In genomic region chr8:88566119-88566518, GRCm38 (mm10) we compare ENCODE assay signal across 10 mouse cellular contexts. TPM values are rescaled to one million over a fixed set of nuclear protein-coding genes. Genes with fewer than 3 reads are reported as not detected.
DNase-seq lines count a peak whose midpoint lies in the region; ATAC-seq and TF ChIP-seq lines count a peak whose summit lies in the region.
"Had no signal": no experiment of that assay in that cellular context is flagged by ENCODE, and none has a peak within 500 bp of the region (broad histone marks: within the 10 kb centered on the region; RNA-seq: fewer than 3 reads in every experiment).

No protein-coding gene starts in this region.

- DNase-seq in heart, adult 2 months: no peak
- DNase-seq in thymus, adult 2 months: peak; percentile 3
- no peak for DNase-seq in thymus, postnatal 10 days (ENCODE audit: low spot score in 2 of 2)
- peak; percentile 89 for DNase-seq in lung, postnatal 0 days (ENCODE audit: low spot score)
- peak; percentile 17 for DNase-seq in thymus, postnatal 25 days
- no peak for DNase-seq in forebrain, embryonic 14.5 days (ENCODE audit: low spot score)
- no peak for DNase-seq in MN1 (ENCODE audit: low spot score)

- no peak overlapping the region for H3K4me3 ChIP-seq in heart, embryonic 12.5 days
- H3K4me3 ChIP-seq in heart, adult 2 months: no peak overlapping the region
- H3K4me3 ChIP-seq in thymus, adult 2 months (ENCODE audit: control insufficient read depth, insufficient read depth, low read length): no peak overlapping the region
- no peak overlapping the region for H3K4me3 ChIP-seq in lung, postnatal 0 days (ENCODE audit: low read depth, low read length)
- no peak overlapping the region for H3K4me3 ChIP-seq in forebrain, embryonic 14.5 days (ENCODE audit: low read depth, low read length)
- H3K4me3 ChIP-seq: limb, embryonic 13.5 days had no signal

- intact Hi-C loops in heart, adult 2 months (cut with DNase I): no loop called here

- no peak for TF ChIP-seq EP300 in heart, adult 2 months (IDR thresholded peaks at IDR 0.05; ENCODE audit: insufficient read depth, low read depth, low read length)
- TF ChIP-seq EP300 in lung, postnatal 0 days (IDR thresholded peaks at IDR 0.05): 0 out of 2 replicates have a peak, but pooled peaks have one; percentile 10

- 0 out of 2 replicates have a peak overlapping the region, but pooled peaks have one; percentile 76 for H3K27ac ChIP-seq in heart, embryonic 12.5 days (ENCODE audit: poor library complexity, severe bottlenecking)
- no peak overlapping the region for H3K27ac ChIP-seq in heart, adult 2 months
- H3K27ac ChIP-seq in thymus, adult 2 months (ENCODE audit: control insufficient read depth, insufficient read depth, low read length): no peak overlapping the region
- H3K27ac ChIP-seq in lung, postnatal 0 days (ENCODE audit: low read length): peak overlapping the region; percentile 52; the same call in 1 of the 2 replicates
- H3K27ac ChIP-seq in forebrain, embryonic 14.5 days (ENCODE audit: low read depth, low read length): no peak overlapping the region
- H3K27ac ChIP-seq: limb, embryonic 13.5 days had no signal

- ATAC-seq in heart, embryonic 12.5 days (ENCODE audit: insufficient number of reproducible peaks, low FRiP score): no peak
- peak; percentile 88 for ATAC-seq in lung, postnatal 0 days
- ATAC-seq in forebrain, embryonic 14.5 days: no peak

- H3K4me2 ChIP-seq in heart, embryonic 12.5 days: no peak overlapping the region
- no peak overlapping the region for H3K4me2 ChIP-seq in lung, postnatal 0 days (replicated peaks; ENCODE audit: low read depth, low read length)
- no peak overlapping the region for H3K4me2 ChIP-seq in forebrain, embryonic 14.5 days (ENCODE audit: low read length)
- H3K4me2 ChIP-seq: limb, embryonic 13.5 days had no signal

- no peaks in the 10 kb centered on the region for H3K9me3 ChIP-seq in heart, embryonic 12.5 days (replicated peaks)
- no peaks in the 10 kb centered on the region for H3K9me3 ChIP-seq in lung, postnatal 0 days (ENCODE audit: low read length)
- H3K9me3 ChIP-seq in forebrain, embryonic 14.5 days (replicated peaks; ENCODE audit: control insufficient read depth, low read length): no peaks in the 10 kb centered on the region
- H3K9me3 ChIP-seq: limb, embryonic 13.5 days had no signal

- H3K79me2 ChIP-seq in heart, adult 2 months (replicated peaks; ENCODE audit: control insufficient read depth, insufficient read depth, low read length): no peaks in the 10 kb centered on the region

- no peak overlapping the region for H3K9ac ChIP-seq in heart, embryonic 12.5 days
- no peak overlapping the region for H3K9ac ChIP-seq in heart, adult 2 months (ENCODE audit: low read depth, low read length)
- no peak overlapping the region for H3K9ac ChIP-seq in lung, postnatal 0 days (replicated peaks; ENCODE audit: low read depth)
- no peak overlapping the region for H3K9ac ChIP-seq in forebrain, embryonic 14.5 days (ENCODE audit: low read length)
- H3K9ac ChIP-seq: limb, embryonic 13.5 days had no signal

- no peaks in the 10 kb centered on the region for H3K27me3 ChIP-seq in heart, embryonic 12.5 days (replicated peaks)
- H3K27me3 ChIP-seq in heart, adult 2 months (ENCODE audit: control insufficient read depth, insufficient read depth, low read length): no peaks in the 10 kb centered on the region; the same call in 1 of the 2 replicates
- H3K27me3 ChIP-seq in thymus, adult 2 months (ENCODE audit: control insufficient read depth, insufficient read depth, low read length): no peaks in the 10 kb centered on the region
- H3K27me3 ChIP-seq in lung, postnatal 0 days (replicated peaks; ENCODE audit: insufficient read depth, low read length): no peaks in the 10 kb centered on the region
- no peaks in the 10 kb centered on the region for H3K27me3 ChIP-seq in forebrain, embryonic 14.5 days (replicated peaks; ENCODE audit: control insufficient read depth, insufficient read depth, low read length)
- H3K27me3 ChIP-seq: limb, embryonic 13.5 days had no signal

- TF ChIP-seq POLR2A in heart, adult 2 months (IDR thresholded peaks at IDR 0.05; ENCODE audit: insufficient read depth, low read depth, low read length): no peak
- TF ChIP-seq POLR2A in thymus, adult 2 months (IDR thresholded peaks at IDR 0.05; ENCODE audit: control insufficient read depth, extremely low read depth, insufficient read depth, low read length, poor library complexity): no peak

- no peaks in the 10 kb centered on the region for H3K36me3 ChIP-seq in heart, embryonic 12.5 days
- H3K36me3 ChIP-seq in heart, adult 2 months (ENCODE audit: control insufficient read depth, insufficient read depth, low read length): no peaks in the 10 kb centered on the region
- no peaks in the 10 kb centered on the region for H3K36me3 ChIP-seq in thymus, adult 2 months (ENCODE audit: control insufficient read depth, insufficient read depth, low read length)
- H3K36me3 ChIP-seq in lung, postnatal 0 days (ENCODE audit: insufficient read depth, low read length): no peaks in the 10 kb centered on the region
- H3K36me3 ChIP-seq in forebrain, embryonic 14.5 days (ENCODE audit: control insufficient read depth, insufficient read depth, low read length): no peaks in the 10 kb centered on the region
- H3K36me3 ChIP-seq: limb, embryonic 13.5 days had no signal

- peaks cover 85% of the 10 kb centered on the region for H3K4me1 ChIP-seq in heart, embryonic 12.5 days (replicated peaks)
- peaks cover 2% of the 10 kb centered on the region for H3K4me1 ChIP-seq in heart, adult 2 months (ENCODE audit: control insufficient read depth, insufficient read depth, low read length)
- H3K4me1 ChIP-seq in thymus, adult 2 months (replicated peaks; ENCODE audit: control insufficient read depth, insufficient read depth, low read length): no peaks in the 10 kb centered on the region; the same call in none of the 2 replicates
- H3K4me1 ChIP-seq in lung, postnatal 0 days (ENCODE audit: insufficient read depth, low read depth, low read length): peaks cover 59% of the 10 kb centered on the region
- H3K4me1 ChIP-seq in forebrain, embryonic 14.5 days (ENCODE audit: control insufficient read depth, insufficient read depth, low read length): peaks cover 18% of the 10 kb centered on the region

- no peak for TF ChIP-seq CTCF in heart, adult 2 months (IDR thresholded peaks at IDR 0.05)
- no peak for TF ChIP-seq CTCF in thymus, adult 2 months (IDR thresholded peaks at IDR 0.05; ENCODE audit: borderline replicate concordance, control insufficient read depth, extremely low read depth, insufficient read depth, low read length, poor library complexity)
- TF ChIP-seq CTCF in lung, postnatal 0 days (IDR thresholded peaks at IDR 0.05): peak; percentile 42

- 78% methylated on average over 4 of the region's 4 CpGs for WGBS in heart, embryonic 12.5 days
- WGBS in heart, adult 2 months: 74% methylated on average over 4 of the region's 4 CpGs
- 42% methylated on average over 4 of the region's 4 CpGs for WGBS in thymus, adult 2 months
- 51% methylated on average over 4 of the region's 4 CpGs for WGBS in lung, postnatal 0 days
- WGBS in forebrain, embryonic 14.5 days: 68% methylated on average over 4 of the region's 4 CpGs

RNA-seq across cellular contexts. Expression of gene Nkd1, which starts 45.0 kb away (rescaled TPM):
- 26.5 and 27.7 TPM in 2 replicates for polyA plus RNA-seq in heart, embryonic 12.5 days (2016; fragmentation: Nextera tagmentation; extraction: Ambion mirVana)
- 1 to 10 TPM; 2.3 to 2.9 TPM for total RNA-seq in heart, adult 2 months (2021)
- polyA plus RNA-seq in heart, adult 2 months (2012; rRNA removed): 3.4 and 3.6 TPM in 2 replicates
- 3.0 and 3.4 TPM in 2 replicates for polyA plus RNA-seq in thymus, adult 2 months (2012; rRNA removed)
- 113 and 123 TPM in 2 replicates for polyA plus RNA-seq in lung, postnatal 0 days (2015; fragmentation: Nextera tagmentation; extraction: Ambion mirVana)
- 35.2 and 40.0 TPM in 2 replicates for polyA plus RNA-seq in forebrain, embryonic 14.5 days (2014; fragmentation: Nextera tagmentation; extraction: Ambion mirVana)
- total RNA-seq: hematopoietic stem cell, adult 5-6 weeks had no signal

Comparison
In these comparisons a context has a peak if more than half of its experiments do, and no peak if none do; other contexts are left out.
1. H3K27ac ChIP-seq: peak in heart, embryonic 12.5 days (single experiment) and lung, postnatal 0 days (single experiment); none in heart, adult 2 months (single experiment), thymus, adult 2 months (single experiment) and forebrain, embryonic 14.5 days (single experiment).
2. DNase-seq: peak in thymus, adult 2 months (single experiment), lung, postnatal 0 days (single experiment) and thymus, postnatal 25 days (single experiment); none in heart, adult 2 months (0 of 2), thymus, postnatal 10 days (0 of 2), forebrain, embryonic 14.5 days (single experiment) and MN1 (single experiment).